Mouse (Mus musculus) cerebellum, adult 11 months (tissue): ENCODE data around the gene Hs3st1.
"Not testable (repeated sequence)": the region's sequence is repeated elsewhere in the genome, so short reads cannot be mapped to it uniquely, and the experiment has no call there.

ENCODE experiments used
- DNase-seq: peaks from one replicate; pipeline ENCODE4 v3.0.0; 2022

Gene Hs3st1

DNA sequence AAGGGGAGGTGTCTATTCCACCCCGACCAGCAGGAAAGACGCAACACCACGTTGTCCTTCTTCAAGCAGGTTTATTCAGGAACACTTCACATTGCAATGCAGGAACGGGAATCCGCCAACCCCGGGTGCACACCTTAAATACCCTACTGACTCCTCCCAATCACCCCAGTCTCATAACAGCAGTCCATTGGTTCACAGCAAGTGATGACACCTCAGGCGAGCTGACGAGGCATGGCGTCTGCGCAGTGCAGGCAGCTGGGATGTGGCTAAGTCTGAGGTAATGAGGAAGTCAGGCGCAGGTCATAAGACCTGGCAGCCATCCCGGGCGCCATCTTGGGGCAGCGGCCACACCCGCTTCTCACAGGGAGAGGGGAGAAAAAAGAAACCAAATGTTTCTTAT is at the start of gene Hs3st1:
Gene Hs3st1 (minus strand): TSS at position 101 of the 400 bp plus-strand sequence.
- not testable (repeated sequence) for DNase-seq

DNA sequence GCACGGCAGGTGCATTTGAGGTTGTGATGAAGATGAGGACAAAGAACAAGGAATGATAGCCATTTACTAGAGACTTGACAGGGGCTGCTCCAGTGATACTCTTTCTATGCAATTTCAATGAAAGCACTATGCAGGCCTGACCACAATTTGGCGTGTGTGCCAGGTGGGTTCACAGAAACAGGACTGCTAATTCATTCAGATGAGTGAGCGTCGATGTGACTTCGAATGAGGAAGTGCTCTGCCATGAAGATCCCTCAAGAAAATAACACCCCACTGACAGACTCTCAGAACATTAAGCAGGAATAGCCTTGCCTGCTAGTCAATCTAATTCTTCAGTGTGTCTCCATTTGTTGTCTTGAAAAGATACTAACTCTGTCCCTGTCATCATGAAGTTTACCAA is 49.4 kb upstream of the Hs3st1 start:
- no peak for DNase-seq

DNA sequence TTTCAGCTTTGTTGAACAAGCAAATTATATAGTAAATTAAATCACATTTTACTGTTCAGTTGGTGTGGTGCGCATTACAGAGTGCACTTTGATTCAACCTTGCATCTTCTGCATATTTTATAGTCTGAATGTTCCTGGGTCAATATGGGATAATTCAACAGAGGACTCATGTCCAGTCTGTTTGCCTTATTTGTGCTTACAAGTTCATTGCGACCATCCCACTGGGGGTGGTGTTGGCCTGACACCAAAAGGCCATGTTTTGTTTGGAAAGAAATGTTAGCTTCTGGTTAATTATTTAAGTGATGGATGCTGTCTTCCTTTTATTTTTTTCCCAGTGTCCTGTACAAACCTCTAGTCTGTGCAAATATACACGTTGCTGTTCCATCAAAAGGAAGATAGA is 48.7 kb upstream of the Hs3st1 start:
- no peak for DNase-seq

DNA sequence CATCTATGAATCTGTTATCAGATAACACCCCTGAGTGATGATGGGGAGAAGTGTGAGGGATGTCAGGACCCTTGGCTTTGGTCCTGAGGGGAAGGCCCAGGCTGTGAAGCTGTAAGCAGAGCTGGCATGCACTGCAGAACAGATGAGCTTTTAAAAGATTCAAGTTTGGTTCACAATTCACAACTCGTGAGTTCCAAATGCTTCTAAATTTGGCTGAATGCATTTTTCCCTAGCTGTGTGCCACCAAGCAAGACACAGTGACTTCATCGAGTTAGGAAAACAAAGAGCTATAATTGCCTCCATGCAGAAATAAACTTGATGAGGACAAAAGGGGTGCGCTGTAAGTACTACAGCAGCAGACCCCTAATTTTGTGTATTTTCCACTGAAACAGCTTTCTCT is 48.2 kb upstream of the Hs3st1 start:
- no peak for DNase-seq

DNA sequence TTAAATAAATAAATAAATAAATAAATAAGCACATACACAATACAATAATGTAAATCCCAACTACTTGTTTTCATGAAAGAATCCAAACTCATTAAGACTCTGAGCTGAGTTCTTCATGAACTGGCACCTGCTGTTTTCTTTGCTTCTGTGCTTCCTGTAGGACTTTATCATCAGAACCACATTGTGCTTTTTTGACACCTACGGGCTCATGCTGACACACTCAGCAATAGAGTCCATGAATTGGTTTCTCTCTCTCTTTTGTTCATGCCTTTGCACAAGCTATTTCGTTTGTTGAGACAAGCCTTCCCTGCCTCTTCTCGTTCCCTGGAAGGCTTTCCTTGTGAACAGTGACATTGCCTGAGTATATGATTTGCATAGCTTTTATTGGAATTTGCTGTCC is 46.8 kb upstream of the Hs3st1 start:
- no peak for DNase-seq

DNA sequence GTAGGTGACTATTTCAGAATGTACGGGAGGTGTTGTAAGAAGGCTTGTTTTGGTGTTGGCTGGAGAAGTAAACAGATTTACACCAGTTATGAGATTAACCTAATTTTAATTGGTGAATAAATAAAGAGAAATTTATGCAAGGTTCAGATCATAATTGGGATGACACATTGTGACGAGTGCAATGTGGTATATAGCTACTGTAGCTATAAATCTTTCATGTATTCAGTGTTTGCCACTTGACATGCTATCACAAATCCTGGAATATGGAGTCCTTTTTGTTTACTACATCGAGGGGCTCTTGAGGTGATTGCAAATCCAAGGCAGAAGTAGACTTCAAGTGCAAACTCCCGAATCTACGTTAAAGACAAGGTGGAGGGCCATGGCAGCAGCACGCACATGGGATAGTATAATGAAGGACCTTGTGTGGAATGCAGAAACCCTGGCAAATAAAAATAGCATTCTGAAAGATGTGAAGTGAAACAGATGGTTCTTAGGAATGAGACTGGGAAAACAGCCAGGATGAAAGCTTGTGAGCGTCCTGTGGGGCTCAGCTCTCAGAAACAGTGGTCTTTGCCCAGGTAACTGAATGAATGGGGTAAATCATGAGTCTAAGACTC is 21.9 kb upstream of the Hs3st1 start:
- DNase-seq: peak; percentile 63

DNA sequence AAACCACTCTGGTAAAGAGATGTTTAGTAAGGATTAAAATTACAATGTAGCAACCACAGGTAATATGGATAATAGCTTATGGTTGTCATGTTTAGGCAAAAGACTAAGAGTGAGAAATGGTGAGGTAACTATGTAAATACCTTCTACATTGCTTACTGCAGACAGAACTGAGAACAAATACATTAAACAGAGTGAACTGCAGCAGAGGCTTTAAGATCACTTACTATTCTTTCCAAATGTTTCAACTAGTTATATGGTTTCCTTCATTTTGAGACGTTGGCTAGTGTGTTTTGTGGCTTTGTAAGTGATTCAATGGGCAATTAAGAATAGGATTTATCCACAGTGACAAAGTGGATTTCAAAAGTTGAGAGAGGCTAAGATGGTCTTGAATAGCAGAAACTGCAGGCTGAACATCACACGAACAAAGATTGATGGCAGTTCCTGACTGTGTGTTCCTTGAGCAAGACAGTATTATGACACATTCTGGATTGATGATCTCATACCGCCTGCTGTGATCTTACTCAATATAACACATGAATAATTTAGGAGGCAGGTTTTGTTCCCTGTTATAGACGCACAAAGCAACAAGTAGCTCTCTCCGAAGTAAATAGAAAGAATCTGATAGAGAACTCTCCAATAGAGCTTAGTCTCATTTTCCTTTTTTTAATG is 16.5 kb upstream of the Hs3st1 start:
- DNase-seq: no peak

DNA sequence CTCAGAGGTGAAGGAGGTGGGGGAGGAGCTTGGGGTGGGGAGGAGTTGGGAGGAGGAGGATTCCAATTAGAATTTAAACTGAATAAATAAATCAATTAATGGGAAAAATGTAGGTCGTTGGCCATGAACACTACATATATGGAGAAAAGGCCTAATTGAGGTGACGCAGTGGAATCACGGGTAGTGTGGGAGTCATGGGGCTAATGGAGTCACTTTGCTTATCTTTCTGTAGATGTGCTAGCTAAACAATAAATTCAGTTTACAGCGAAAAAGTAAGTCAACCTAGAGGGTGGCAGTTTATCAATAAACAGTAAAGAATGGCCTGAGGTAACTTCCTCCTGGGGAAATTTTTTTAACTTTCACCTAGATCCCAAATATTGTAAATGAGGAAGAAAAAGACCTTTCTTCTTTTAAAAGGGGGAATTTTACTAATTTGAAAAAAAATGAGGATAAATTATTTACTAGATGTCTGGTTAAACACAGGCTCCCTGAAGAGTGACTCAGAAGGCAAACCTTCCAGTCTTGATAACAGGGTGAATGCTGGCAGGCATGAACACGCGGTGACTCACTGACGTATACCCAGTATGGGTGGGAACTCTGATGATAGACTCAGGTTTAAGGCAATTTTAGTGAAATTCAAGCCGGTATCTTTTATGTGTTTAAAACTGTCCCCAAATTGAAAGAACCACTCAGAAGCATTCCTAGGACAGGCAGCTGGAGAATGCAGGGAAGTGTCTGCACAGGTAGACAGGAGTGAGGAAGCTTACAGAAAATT is 6.6 kb upstream of the Hs3st1 start:
- no peak for DNase-seq

DNA sequence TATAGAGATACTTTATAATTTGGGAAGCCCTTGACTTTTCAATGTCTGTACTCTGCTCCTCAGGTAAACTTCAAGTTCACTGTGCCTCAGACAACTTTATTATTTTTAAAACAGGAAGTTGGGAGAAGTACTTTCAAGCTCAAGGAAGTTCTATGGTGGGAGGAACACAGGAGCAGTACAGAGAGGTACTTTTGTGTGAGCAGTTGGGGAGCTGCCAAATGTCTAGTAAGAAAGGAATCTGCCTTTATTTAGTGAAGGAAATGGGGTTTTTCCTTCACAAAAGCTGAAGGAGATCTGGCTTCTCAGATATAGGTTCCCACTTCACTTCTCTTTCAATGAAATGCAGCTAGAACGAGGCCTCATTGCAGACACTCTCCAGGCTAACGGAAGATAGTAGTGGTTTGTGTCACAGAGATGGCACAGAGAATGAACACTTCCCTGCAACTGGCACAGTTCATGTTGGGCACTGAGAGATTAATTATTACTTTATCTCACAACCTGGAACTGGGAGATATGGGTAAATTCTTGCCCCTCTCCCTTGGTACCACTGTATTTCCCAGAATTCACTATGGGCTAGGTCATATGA is 3.7 kb upstream of the Hs3st1 start:
- no peak for DNase-seq

DNA sequence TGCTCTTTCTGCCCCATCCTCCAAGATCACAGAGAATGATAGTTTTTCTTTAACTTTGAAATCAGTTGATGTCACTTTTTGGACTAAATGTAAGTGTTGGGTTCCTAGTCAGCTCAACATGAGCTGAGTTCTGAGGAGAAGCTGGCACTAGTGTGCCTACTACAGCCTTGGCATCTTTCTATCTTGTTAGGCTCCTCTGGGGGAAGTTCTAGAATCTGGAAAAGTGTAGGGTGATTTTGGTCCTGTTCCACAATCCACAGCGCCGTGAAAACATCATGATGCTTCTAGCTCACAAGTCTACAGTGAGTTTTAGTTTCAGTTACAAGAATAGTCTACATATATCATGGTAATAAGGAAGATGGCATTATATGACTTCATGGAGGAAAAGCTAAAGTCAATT is 18.4 kb downstream of the Hs3st1 start:
- DNase-seq: no peak

DNA sequence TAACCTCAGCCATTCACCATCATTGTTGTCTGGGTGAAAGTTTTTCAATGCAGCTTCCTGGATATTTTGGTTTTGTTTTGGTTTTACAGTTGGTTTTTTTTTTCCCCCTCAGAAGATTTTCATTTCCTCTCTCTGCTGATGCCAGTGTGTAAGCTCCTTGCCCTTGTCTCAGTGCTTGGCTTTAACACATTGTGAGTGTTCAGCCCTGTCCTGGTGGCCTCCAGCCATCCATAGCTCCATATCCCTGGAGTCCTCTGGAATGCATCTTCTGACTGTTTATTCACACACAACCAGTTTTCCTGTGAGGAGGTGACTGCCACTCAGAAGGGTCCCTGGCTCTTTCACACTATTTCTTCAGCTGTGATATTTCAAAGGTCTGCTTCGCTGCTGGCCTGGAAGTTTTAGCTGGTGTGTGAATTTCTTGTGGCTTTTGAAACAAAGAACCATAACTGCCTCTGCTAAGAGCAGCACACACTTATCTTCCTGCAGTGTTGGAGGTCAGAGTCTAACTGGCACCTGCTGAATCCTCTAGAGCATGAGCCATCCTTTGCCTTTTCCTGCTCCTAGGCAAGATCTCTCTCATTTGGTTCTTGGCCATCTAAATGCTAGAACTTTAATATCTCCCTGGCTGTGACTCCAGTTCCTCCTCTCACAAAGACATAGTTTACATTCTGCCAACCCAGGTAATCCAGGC is 21.4 kb downstream of the Hs3st1 start:
- DNase-seq: no peak

DNA sequence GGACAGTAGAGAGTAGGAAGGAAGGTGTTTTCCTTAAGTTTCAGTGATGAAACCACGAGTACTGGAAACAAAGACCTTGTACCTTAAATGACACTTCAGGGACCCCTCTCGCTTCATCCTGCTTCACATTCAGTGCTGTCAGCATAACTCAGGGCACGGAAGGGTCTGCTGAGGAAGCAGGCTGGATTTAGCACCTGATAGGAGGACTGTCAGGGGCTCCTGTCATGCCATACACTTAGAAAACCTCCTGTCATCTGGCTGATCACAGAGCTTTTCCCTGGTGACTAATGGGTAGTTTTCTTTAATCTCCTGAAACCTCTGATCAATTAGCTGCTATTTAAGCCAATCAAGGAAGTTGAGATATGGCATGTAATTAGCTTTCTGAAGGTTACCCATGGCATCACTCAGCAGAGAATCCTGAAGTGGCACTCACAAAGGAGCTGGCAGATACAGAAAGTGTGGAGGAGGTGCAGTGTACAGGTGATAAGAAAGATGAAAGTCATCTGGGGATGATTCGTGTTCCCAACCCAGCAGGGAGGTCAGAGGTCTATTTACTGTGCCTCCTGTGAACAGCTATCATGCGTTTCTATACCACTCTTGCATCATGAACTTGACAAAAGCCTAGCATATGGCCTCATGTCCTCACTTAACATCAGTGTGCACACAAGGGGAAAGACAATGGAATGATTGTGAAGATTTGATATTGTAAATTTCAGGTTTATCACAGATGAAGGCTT is 22.1 kb downstream of the Hs3st1 start:
- DNase-seq: no peak

DNA sequence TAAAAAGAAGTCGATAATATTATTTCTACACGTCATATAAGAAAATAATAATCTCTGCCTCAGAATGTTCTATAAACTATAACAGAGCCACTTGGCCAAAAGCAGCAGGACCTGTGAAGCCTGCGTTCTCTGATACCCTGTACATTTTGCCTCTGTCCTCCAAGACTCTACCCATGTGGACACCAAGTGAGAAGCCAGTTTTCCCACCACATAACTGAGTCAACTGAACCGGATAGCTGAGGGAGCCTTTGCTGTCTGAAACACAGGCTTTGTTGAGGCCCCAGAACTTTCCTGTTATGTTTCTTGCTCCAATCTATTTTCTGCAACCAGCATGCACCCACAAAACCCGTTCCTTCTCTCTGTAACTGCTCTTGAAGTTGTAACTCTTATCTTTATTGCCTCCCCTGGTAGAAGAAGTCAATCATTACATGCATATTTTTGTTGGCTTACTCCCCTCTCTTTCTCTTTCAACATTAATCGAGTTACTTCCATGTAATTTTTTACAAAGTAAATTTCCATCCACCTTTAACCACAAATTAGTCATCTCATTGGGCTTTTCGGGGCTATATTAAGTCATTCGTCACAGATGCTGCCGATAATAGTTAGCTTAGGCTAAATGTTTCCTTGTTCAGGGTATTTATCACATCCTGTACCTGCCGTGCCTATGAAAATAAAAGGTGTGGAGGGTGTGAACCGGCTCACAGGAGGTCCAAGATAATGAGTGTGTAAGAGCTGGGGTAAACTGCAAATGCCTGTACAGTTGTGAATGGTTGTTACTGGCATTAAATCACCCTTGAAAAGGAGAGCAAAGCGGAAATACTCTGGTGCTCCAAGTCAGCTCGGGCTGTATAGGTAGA is 39.4 kb downstream of the Hs3st1 start:
- DNase-seq: no peak

DNA sequence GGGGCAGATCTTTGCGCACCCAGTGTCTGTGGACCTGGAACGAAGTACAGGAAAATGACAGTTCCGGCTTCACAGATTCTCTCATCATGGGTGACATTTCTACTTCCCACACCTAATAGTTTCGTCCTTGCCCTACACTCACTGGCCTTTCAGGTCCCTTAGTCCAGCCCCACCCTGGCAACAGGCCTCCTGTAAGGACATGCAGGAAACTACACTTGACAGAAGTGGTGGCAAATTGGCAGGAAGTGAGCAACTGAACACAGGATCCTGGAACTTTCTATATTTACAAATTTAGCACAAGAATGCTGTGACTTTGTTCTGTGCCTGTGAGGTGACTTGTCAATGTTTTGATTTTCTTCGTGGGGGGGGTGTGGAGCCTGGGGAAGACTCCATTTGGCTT is 40.1 kb downstream of the Hs3st1 start:
- DNase-seq: no peak

DNA sequence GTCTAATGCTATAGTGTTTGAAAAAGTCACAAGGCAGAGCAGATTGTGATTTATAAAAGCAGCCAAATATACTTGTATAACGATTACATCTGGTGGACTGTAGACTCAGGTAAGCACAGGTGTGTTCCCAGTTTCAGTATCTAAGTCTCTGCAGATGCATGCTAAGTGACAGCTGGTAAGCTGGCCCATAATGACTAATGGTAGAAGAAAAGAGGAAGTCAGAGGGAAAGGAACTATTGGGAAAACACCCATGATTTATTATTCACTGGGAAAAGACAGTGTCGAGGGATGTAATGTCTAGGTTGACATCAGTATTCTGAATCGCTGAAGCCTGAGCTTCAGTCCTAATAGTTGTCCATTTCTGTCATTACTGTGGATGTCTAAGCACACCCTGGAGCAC is 49.7 kb downstream of the Hs3st1 start:
- DNase-seq: no peak

DNA sequence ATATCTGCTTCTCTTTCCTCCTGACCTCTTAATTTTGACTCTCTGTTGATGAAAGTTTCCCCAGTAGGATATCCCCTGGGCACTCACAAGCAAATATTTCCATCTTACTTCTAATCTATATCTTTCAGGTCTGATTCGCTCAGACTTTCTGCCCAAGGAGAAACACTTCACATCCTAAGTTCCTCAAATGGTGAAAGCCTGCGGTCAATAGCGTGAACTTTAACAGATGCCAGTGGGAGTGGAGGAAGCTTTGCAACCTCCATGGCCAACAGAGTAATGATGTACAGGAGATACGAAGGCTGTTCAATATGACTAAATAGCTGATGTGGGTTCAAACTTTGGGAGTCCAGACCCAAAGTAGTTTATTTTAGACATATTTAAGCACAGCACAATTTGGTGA is 94.4 kb downstream of the Hs3st1 start:
- DNase-seq: no peak

DNA sequence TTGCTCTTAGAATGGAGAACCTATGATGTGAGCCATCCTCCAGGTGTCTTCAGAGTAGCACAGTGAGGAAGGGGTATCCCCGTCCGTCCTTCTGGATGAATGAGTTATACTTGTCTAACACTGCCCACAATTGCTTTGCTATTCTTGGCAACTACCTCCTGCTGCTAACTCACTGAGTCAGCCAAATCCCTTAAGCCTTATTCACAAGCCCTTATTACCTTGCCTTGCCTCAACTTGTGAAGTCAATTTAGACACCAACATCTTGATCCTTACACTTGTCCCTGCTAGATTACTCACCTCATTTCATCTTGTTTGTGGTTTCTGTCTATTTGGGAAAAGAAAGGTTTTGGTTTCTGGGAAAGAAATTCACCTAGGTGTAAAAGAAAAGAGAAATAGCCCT is 95.9 kb downstream of the Hs3st1 start:
- DNase-seq: no peak

DNA sequence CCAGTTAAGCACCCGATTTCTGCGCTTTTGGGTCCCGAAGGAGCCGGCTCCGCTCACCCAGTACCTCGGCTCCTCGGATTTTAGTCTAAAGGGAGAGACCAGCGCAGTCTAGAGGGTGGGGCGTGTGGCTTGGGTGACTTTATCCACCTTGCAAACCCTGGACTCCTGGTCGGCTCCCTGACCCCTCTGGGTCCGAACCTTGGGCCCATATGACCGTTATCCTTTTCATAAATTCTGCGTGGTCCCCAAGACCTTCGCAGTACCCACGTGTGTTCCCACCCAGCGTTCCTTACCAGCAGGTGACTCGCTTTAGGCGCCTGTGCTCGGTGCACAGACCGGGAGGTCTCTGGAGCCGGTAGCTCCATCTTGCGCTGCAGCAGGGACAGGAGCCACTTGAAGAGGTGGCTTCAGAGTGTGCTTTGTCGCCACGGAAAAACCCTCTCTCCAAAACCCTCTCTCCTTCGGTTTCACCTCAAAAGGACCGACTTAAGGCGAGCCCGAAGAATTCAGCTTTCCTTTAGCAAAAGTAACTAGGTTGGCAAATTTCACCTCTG is 110.4 kb downstream of the Hs3st1 start:
- no peak for DNase-seq

DNA sequence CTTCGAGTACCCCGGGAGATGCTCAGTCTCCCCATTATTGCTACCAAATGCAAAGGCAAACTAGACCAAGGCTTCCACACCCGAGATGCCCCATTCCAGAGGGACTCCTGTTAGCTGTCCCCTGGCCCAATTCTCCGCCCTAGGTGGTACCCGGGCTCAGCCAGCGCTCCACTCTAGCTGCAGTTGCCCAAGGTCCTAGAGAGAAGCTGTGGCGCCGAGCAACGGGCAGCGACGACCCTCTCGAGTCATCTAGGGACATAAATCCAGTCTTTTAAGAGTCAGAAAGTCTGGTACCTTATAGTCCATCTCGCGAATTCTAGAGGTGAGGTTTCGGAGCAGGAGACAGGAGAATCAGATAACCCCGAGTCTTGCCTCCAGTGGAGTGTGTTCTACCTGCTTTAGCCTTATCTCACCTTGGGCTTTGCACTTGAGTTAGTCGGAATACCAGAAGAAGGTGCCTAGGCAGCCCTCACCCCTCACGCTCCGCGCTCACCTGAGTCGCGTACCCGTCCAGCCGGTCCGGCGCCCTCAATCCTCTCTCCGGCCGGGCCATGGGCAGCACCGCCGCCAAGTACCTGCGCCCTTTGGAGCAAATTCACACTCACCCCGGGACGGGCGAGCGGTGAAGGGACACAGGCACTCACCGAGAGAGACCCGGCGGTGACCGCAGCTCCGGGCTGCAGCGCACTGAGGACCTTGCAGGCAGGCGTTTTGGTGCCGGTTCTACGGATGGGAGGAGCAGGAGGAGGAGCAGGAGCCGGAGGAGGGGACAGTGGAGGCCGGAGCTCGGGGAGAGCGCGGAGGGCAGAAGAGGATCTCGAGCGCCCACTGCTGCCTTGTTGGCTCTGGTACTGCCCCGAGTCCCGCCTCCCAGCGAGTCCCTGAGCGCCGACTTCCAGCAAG is 111.1 kb downstream of the Hs3st1 start:
- DNase-seq: peak; percentile 95
